Mouse (Mus musculus) neural tube, embryonic 15.5 days (tissue): ENCODE measurements around the gene Dedd2. TPM values are rescaled to one million over a fixed set of nuclear protein-coding genes. Genes with fewer than 3 reads are reported as not detected.
A peak's percentile ranks its signal among the peaks of the same experiment; 100 is the strongest.
"Not testable (repeated sequence)": the region's sequence is repeated elsewhere in the genome, so short reads cannot be mapped to it uniquely, and the experiment has no call there.

Experiments
- ATAC-seq: fragments of 200-750 bp; cut with Nextera tagmentation; 2 replicates; pipeline ENCODE4 v1.8.0; 2017; ENCODE audit warnings: mild to moderate bottlenecking, moderate TSS enrichment, moderate library complexity; ENCODE audit not compliant: low FRiP score
- H3K27ac ChIP-seq: fragments of 300-500 bp; sonication (generic); replicated peaks from 2 replicates; pipeline ENCODE4 v1.5.1; 2015; ENCODE audit warnings: mild to moderate bottlenecking, inconsistent platforms
- H3K27me3 ChIP-seq: fragments of 300-500 bp; sonication (generic); replicated peaks from 2 replicates; pipeline ENCODE4 v1.6.1; 2015; ENCODE audit warnings: inconsistent platforms
- H3K36me3 ChIP-seq: fragments of 300-500 bp; sonication (generic); 2 replicates; pipeline ENCODE4 v1.6.1; 2015; ENCODE audit warnings: inconsistent platforms
- H3K4me1 ChIP-seq: fragments of 300-500 bp; sonication (generic); 2 replicates; pipeline ENCODE4 v1.6.1; 2015; ENCODE audit warnings: inconsistent platforms
- H3K4me2 ChIP-seq: fragments of 300-500 bp; sonication (generic); 2 replicates; pipeline ENCODE4 v1.6.1; 2015; ENCODE audit warnings: inconsistent platforms, mild to moderate bottlenecking, moderate library complexity
- H3K4me3 ChIP-seq: fragments of 300-500 bp; sonication (generic); replicated peaks from 2 replicates; pipeline ENCODE4 v1.5.1; 2015; ENCODE audit warnings: mild to moderate bottlenecking, inconsistent platforms
- H3K9ac ChIP-seq: fragments of 300-500 bp; sonication (generic); replicated peaks from 2 replicates; pipeline ENCODE4 v1.6.1; 2015; ENCODE audit warnings: mild to moderate bottlenecking, inconsistent platforms
- H3K9me3 ChIP-seq: fragments of 300-500 bp; sonication (generic); replicated peaks from 2 replicates; pipeline ENCODE4 v1.6.1; 2016; ENCODE audit warnings: inconsistent platforms
- WGBS: fragments of 180-500 bp; shearing (Covaris S2); methylation state at CpG from one replicate; pipeline ENCODE4 v1.1.7; 2015; ENCODE audit warnings: mixed read lengths; 5-methylcytosine and 5-hydroxymethylcytosine counted together
- polyA plus RNA-seq: library from polyadenylated mRNA; unstranded; fragments of >200 nt; fragmentation: Nextera tagmentation; extraction: Ambion mirVana; gene quantifications from 2 replicates; pipeline ENCODE4 v1.2.1, GENCODE M21; 2015

Dedd2 gene
- polyA plus RNA-seq: 16.7 and 17.7 TPM in 2 replicates

DNA sequence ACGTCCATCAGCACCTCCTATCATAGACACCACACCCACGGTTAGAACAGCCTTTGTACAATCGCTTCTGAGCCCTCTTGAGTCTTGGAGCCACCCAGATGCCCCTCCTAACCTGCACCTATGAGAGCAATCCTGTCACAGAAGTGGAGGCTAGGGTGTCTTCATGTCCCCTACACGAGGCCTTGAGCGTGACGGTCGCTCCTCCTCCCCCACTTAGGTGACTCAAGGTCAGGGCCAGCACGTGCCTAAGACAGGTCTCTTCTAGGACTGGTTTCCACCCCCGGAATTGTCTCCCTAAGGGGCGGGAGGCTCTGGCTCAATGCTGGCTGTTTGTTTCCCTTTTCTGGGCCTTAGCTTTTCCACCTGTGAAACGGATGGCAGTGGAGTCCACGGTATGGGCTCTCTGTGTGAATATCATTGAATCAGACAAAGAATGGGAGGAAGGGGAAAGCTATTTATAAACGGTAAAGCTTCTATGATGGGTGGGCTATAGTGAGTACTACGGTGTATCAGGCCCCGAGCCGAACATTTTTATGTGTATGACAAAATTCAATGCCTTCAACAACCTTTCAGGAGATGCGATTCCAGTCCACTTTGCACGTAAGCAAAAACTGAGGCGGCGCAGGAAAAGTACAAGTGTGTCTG, at the start of gene Dedd2:
Dedd2 (minus strand) TSS at position 159 of the 645 bp plus-strand sequence.
- H3K36me3 ChIP-seq: peaks cover 23% of the 10 kb centered on the region
- ATAC-seq: peak; percentile 6; the same call in 1 of the 2 replicates
- 9% methylated on average over 20 of the region's 20 CpGs for WGBS
- peaks cover 43% of the 10 kb centered on the region for H3K4me1 ChIP-seq
- H3K4me2 ChIP-seq: peak within 1 kb of the TSS; percentile 98
- peak within 1 kb of the TSS; percentile 95 for H3K27ac ChIP-seq
- H3K4me3 ChIP-seq: peak within 1 kb of the TSS; percentile 57
- H3K27me3 ChIP-seq: no peaks in the 10 kb centered on the region
- H3K9ac ChIP-seq: peak within 1 kb of the TSS; percentile 82
- H3K9me3 ChIP-seq: no peaks in the 10 kb centered on the region

DNA sequence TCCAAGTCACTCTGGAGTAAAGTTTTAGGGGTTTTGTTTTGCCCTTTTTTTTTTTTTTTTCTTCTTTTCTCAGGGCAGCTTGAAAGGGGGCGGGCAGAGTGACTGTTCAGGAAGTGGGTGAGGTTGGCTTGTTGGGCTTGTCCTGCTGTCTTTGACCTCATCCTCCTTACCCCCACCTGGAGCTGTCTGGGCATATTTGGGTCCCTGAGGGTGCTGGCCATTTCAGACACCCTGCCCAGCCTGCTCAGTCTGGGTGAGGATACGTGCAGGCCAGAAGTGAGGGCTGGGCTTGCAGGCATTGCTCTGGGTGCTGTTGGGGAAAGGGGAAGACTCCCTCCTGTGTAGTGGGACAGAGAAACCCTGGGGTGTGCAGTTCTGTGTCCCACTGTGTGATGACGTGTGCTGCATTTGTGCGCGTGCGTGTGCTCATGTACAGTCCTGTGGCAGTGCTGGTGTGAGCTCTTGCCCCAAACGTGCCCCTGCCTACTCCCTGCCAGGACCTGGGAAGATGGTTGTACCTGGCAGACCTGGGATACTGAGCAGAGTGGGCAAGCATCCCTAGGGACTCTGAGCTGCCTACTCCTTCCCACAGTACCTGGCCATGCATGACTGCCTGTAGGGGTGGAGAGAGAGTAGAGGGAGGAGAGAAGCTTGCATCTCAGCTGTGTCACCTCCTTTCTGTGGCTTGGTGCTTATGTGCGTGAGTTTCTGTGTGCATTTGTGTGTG, 49.3 kb upstream of the Dedd2 start:
- Histone ChIP-seq H3K4me2 (peak overlapping the region; percentile 86), H3K9ac (peak overlapping the region; percentile 78), H3K9me3 (no peaks in the 10 kb centered on the region), H3K4me1 (peaks cover 49% of the 10 kb centered on the region), H3K36me3 (peaks cover 26% of the 10 kb centered on the region), H3K4me3 (peak overlapping the region; percentile 69; the same call in 1 of the 2 replicates), H3K27ac (no peak overlapping the region), H3K27me3 (no peaks in the 10 kb centered on the region)
- WGBS: 85% methylated on average over 8 of the region's 8 CpGs
- no peak for ATAC-seq

DNA sequence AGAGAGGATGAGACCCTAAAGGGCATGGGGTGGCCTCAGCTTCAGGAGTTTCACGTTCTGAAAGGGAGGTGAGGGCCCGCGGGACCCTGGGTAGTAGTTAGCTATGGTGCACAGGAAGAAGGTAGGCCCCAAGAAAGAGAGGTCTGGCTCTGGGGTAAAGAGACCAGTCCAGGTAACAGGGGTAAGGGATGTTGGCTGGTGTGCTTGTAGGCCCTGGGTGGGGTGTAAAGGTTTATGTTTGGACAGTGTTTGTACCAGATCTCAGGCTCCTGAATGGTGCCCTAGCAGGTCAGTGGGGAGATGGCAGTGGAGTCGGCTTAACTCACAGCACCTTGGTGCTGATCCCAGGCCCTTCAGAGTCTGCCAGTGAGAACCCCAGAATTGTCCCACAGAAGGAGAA, 48.6 kb upstream of the Dedd2 start:
- WGBS: 52% methylated on average over 4 of the region's 4 CpGs
- peak overlapping the region; percentile 69 for H3K4me3 ChIP-seq
- peak overlapping the region; percentile 90 for H3K27ac ChIP-seq
- peak overlapping the region; percentile 78 for H3K9ac ChIP-seq
- no peak for ATAC-seq
- H3K36me3 ChIP-seq: peaks cover 26% of the 10 kb centered on the region
- peak overlapping the region; percentile 86 for H3K4me2 ChIP-seq
- no peaks in the 10 kb centered on the region for H3K9me3 ChIP-seq
- peaks cover 42% of the 10 kb centered on the region for H3K4me1 ChIP-seq
- H3K27me3 ChIP-seq: no peaks in the 10 kb centered on the region

DNA sequence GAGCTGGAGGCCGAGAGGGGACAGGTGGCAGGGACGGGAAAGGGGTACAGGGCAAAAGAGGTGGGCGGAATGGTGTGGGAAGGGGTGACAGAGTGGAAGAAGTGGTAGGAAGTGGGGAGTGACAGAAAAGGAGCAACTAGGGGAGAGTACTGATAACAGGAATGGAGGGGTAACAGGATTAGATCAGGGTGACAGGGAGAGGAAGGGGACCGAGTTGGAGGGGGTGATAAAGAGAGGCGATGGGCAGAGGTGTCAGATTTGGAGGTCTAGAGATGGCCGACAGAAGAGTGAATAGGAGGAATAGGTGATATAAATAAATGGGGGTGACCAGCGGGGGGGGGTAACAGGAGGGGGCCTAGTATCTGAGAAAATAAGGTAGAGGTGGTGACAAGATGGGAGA, 48.2 kb upstream of the Dedd2 start:
- H3K36me3 ChIP-seq: peaks cover 25% of the 10 kb centered on the region
- H3K9ac ChIP-seq: peak overlapping the region; percentile 78
- peaks cover 38% of the 10 kb centered on the region for H3K4me1 ChIP-seq
- peak overlapping the region; percentile 86 for H3K4me2 ChIP-seq
- no peaks in the 10 kb centered on the region for H3K9me3 ChIP-seq
- 5% methylated on average over 7 of the region's 7 CpGs for WGBS
- H3K27ac ChIP-seq: peak overlapping the region; percentile 90
- no peak for ATAC-seq
- H3K27me3 ChIP-seq: no peaks in the 10 kb centered on the region
- H3K4me3 ChIP-seq: peak overlapping the region; percentile 69

DNA sequence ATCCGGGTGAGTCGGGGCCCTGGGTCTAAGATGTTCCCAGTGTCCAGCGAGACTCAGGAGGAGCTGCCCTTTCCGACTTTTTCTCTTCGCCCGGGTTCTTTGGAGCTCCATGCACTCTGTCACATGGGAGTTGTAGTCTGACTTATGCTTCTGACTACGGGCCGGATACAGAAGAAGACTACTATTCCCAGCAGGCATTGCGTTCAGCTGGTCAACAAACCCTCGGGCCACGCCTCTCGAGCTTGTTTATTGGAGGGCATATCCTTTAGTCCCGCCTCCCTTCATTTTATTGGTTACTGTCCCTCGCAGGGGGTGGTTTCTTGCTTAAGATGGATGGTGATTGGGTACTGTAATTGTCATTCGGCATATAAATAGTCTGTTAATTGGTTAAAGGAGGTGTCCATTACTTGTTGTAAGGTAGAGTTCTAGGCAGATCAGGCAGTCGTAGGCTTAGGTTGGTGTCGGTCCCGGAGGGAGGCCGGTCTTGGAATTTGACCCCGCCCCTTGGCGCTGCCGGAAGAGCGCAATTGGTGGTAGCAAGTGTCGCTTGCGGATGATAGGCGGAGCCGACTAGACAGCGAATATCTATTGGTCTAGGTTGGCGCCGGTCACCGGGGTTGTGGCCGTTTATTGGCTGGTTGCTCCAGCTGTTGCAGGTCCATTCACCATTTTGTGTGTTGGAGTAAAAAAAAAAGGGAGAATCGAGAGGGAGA, 47.5 kb upstream of the Dedd2 start:
- peak overlapping the region; percentile 69 for H3K4me3 ChIP-seq
- no peaks in the 10 kb centered on the region for H3K9me3 ChIP-seq
- peak overlapping the region; percentile 86 for H3K4me2 ChIP-seq
- peak; percentile 95 for ATAC-seq
- H3K27ac ChIP-seq: peak overlapping the region; percentile 97
- H3K4me1 ChIP-seq: peaks cover 32% of the 10 kb centered on the region
- under 1% methylated on average over 33 of the region's 33 CpGs for WGBS
- H3K27me3 ChIP-seq: no peaks in the 10 kb centered on the region
- H3K36me3 ChIP-seq: peaks cover 18% of the 10 kb centered on the region
- peak overlapping the region; percentile 78 for H3K9ac ChIP-seq

DNA sequence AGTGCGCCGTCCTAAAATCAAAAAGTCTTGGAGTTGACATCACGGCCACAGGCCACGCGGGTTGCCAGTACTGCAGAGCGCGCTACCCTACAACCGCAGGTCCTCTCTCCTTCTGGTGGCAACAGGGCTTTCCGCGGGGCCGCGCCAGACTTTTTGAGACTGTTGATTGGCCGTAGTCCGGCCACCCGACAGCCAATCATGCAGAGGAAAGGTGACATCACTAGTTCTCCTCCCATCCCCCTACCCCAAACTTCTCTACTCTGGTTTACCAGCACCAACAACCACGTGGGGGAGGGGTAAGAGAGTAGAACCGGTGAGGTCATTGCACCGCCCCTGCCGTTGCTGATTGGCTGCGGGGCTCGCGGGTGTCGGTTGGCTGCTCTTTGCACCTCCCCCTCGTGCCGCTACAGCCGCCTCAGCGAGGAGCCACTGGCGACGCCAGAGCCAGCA, 46.9 kb upstream of the Dedd2 start, which contains the start of gene Cic:
Cic (plus strand) TSS at position 404 of the 450 bp plus-strand sequence.
- no peaks in the 10 kb centered on the region for H3K9me3 ChIP-seq
- under 1% methylated on average over 29 of the region's 29 CpGs for WGBS
- peaks cover 12% of the 10 kb centered on the region for H3K36me3 ChIP-seq
- H3K4me3 ChIP-seq: peak within 1 kb of the TSS; percentile 69
- no peaks in the 10 kb centered on the region for H3K27me3 ChIP-seq
- peak within 1 kb of the TSS; percentile 97 for H3K27ac ChIP-seq
- H3K9ac ChIP-seq: peak within 1 kb of the TSS; percentile 78
- H3K4me1 ChIP-seq: peaks cover 32% of the 10 kb centered on the region
- ATAC-seq: peak; percentile 92
- H3K4me2 ChIP-seq: peak within 1 kb of the TSS; percentile 86

DNA sequence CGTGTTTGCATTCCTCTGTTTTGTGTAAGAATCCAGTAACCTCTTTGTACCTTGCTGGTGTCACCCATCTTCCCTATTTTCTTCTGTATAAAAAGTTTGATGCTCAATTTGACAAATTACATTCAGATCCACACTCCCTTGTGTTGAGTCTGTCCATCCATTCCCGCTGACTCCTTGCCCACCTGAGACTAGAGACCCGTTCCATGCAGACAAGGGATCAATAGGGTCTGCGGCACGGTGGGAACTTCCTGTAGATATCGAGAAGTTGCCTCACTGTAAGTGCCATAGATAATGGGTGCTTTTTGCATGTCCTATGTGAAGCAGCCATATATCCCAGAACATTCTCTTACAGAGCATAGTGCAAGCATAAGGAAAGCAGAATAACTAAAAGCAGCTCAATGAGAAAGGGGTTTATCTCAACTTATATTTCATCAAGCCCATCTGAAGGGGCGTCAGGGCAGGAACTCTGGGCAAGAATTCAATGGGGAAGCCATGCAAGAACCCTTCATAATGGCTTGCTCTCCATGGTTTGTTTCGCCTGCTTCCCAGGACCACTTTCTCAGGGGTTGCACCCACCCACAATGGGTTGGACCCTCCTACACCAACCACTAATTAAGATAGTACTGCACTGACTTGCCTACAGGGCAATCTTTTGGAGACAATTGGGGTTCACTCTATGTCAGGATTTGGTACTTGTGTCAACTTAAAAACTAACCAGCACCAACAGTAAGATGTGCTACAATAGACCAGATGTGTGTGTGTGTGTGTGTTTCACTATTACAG, 46.0 kb upstream of the Dedd2 start:
- peak overlapping the region; percentile 86 for H3K4me2 ChIP-seq
- no peak for ATAC-seq
- H3K4me1 ChIP-seq: peaks cover 32% of the 10 kb centered on the region
- 94% methylated on average over 8 of the region's 8 CpGs for WGBS
- H3K27me3 ChIP-seq: no peaks in the 10 kb centered on the region
- no peaks in the 10 kb centered on the region for H3K9me3 ChIP-seq
- H3K36me3 ChIP-seq: 0 out of 2 replicates have a peak, but pooled peaks cover 3% of the 10 kb centered on the region
- 0 out of 2 replicates have a peak overlapping the region, but pooled peaks have one; percentile 37 for H3K9ac ChIP-seq
- peak overlapping the region; percentile 69 for H3K4me3 ChIP-seq
- H3K27ac ChIP-seq: no peak overlapping the region

DNA sequence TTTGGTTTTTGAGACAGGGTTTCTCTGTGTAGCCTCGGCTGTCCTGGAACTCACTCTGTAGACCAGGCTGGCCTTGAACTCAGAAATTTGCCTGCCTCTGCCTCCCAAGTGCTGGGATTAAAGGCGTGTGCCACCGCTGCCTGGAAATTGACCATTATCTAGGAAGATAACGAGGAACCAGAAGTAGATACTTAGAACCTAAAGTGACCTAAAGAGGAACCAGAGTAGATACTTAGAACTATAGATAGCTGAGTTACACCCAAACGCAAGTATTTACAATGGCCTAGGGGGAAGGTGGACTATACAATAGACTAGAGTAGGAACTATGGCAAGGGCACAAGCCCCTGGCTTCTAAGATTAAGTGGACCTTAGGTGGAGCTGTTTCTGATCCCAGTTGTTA, 45.3 kb upstream of the Dedd2 start:
- 89% methylated on average over 5 of the region's 5 CpGs for WGBS
- H3K9me3 ChIP-seq, H3K4me2 ChIP-seq, H3K9ac ChIP-seq, H3K27me3 ChIP-seq, H3K4me3 ChIP-seq, H3K27ac ChIP-seq, H3K36me3 ChIP-seq, ATAC-seq: not testable (repeated sequence)
- H3K4me1 ChIP-seq: peaks cover 26% of the 10 kb centered on the region

DNA sequence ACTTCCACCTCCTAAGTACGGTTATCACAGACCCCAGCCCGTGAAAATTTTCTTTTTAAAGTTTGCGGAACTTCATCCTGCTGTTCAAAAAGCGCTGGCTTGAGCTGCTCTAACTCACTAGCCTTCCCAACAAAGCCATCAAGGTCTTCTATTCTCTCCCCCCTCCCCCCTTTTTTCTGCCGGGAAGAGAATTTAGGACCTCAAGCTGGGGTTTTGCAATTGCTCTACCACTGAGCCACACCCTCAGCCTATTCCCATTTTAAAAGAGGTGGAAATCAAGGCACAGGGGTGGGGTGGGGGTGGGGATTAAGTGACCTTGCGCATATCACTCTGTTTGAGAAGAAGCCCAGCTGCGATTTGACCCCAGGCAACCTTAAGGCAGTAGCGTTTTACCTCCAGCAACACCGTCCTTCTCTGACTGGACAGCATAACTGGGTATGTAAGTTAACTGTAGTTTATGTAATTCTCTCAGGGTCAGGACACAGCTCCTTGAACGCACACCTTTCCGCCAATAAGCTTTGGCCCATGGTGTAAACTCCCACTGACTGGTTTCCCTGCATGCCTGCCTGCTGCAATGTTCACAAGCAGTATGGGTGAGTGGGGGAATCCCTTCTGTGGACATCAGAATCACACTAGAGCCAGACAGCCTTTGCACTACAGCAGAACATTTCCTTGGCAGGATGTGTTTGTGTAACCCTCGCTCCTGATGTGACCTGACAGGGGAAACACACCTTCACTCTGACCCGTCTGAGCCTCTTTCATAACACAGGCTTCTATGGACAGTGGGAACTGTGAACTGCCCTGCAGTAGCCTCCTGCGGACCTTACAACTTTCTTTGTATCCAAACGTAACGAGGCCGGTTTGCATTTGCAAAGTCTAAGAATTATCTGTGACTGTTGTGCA, 43.8 kb upstream of the Dedd2 start:
- Histone ChIP-seq H3K4me3 (no peak overlapping the region), H3K27ac (no peak overlapping the region)

DNA sequence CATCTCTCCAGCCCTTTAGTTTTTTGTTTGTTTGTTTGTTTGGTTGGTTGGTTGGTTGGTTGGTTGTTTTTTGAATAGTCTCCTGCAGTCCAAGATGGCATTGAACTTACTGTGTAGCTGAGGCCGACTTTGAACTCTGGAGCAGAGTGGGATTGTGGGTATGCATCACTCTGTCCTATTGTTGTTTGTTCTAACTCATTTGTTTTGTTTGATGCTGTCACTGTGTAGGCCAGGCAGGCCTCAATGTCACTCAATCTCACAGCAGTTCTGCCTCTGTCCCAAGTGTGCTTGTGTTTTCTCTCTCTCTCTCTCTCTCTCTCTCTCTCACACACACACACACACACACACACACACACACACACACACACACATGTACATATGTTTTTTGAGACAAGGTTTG, 41.5 kb upstream of the Dedd2 start:
- Histone ChIP-seq H3K27me3 (no peaks in the 10 kb centered on the region), H3K36me3 (no peaks in the 10 kb centered on the region), H3K4me3 (no peak overlapping the region), H3K9ac (no peak overlapping the region), H3K4me1 (peaks cover 2% of the 10 kb centered on the region), H3K4me2 (no peak overlapping the region), H3K27ac (no peak overlapping the region), H3K9me3 (no peaks in the 10 kb centered on the region)
- no peak for ATAC-seq
- WGBS: 84% methylated on average over 1 of the region's 1 CpGs

More for the DNA sequence above, 43.8 kb upstream of the Dedd2 start:
- H3K9me3 ChIP-seq: no peaks in the 10 kb centered on the region
- WGBS: 24% methylated on average over 17 of the region's 17 CpGs
- no peaks in the 10 kb centered on the region for H3K36me3 ChIP-seq
- ATAC-seq: no peak
- H3K27me3 ChIP-seq: no peaks in the 10 kb centered on the region
- no peak overlapping the region for H3K4me2 ChIP-seq
- H3K4me1 ChIP-seq: peaks cover 12% of the 10 kb centered on the region
- no peak overlapping the region for H3K9ac ChIP-seq
